Mouse (Mus musculus): ENCODE measurements around the gene Mapk8ip1. TPM values are rescaled to one million over a fixed set of nuclear protein-coding genes. Genes with fewer than 3 reads are reported as not detected.
A peak's percentile ranks its signal among the peaks of the same experiment; 100 is the strongest.

Mapk8ip1 gene
- polyA plus RNA-seq (2012; ENCODE audit: insufficient read depth, low replicate concordance) = 0.20 TPM in 1 of 2 replicates, not detected in the other

DNA sequence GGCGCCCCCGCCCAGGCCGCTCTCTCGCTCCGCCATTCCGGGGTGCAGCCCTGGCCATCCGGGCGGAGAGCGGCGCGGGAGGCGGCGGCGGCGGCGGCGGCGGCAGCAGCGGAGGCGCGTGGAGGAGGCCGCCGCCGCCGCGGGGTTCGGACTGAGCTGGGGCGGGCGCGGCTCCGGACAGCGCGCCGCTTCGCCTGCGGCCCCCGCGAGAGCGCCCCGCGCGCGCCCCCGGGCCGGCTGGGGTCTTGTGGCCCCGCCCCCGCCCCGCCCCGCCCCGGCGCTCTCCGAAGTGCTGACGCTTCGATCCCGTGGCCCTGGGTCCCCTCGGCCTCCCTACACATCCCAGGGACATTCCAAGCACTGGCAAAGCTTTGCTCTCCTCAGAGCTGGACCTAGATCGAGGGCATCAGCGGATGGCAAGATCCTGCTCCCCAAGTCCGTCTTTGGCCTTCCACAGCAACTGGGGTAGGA is at the start of gene Mapk8ip1:
Mapk8ip1 (minus strand) TSS at position 173 of the 471 bp plus-strand sequence.
- Histone ChIP-seq H3K4me1 (peaks cover 25% of the 10 kb centered on the region), H3K36me3 (replicated peaks; ENCODE audit: low read length) (peaks cover 33% of the 10 kb centered on the region), H3K4me3 (replicated peaks) (peak within 1 kb of the TSS; percentile 87), H3K9me3 (peaks cover 11% of the 10 kb centered on the region), H3K27me3 (replicated peaks) (peaks cover 59% of the 10 kb centered on the region)
- TF ChIP-seq GATA1 (IDR thresholded peaks at IDR 0.05; ENCODE audit: borderline replicate concordance, low read length) = no peak
- TF ChIP-seq FLI1 (IDR thresholded peaks at IDR 0.05; ENCODE audit: low read length) = no peak

DNA sequence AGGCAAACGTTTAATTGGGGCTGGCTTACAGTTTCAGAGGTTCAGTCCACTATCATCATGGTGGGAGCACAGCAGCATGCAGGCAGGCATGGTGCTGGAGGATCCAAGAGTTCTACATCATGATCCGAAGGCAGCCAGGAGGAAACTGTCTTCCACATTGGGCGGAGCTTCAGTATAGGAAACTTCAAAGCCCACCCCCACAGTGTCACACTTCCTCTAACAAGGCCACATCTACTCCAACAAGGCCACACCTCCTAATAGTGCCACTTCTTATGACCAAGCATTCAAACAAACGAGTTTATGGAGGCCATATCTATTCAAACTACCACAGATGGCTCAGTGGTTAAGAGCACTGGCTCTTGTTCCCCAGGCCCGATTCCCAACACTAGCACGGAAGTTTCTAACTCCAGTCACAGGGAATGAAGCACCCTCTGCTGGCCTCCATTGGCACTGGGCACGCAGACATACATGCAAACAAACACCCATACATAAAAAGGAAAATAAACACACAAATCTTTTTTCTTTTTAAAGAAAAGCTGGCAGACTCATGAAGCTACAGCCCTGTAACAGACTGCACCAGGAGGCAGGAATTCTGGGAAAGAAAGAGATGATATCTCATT is 46.2 kb upstream of the Mapk8ip1 start:
- Histone ChIP-seq H3K36me3 (replicated peaks; ENCODE audit: low read length) (peaks cover 6% of the 10 kb centered on the region), H3K9me3 (no peaks in the 10 kb centered on the region), H3K27me3 (replicated peaks) (peaks cover 11% of the 10 kb centered on the region), H3K4me1 (peaks cover 63% of the 10 kb centered on the region), H3K4me3 (replicated peaks) (no peak overlapping the region)
- TF ChIP-seq GATA1 (IDR thresholded peaks at IDR 0.05; ENCODE audit: borderline replicate concordance, low read length) = no peak
- no peak for TF ChIP-seq FLI1 (IDR thresholded peaks at IDR 0.05; ENCODE audit: low read length)

DNA sequence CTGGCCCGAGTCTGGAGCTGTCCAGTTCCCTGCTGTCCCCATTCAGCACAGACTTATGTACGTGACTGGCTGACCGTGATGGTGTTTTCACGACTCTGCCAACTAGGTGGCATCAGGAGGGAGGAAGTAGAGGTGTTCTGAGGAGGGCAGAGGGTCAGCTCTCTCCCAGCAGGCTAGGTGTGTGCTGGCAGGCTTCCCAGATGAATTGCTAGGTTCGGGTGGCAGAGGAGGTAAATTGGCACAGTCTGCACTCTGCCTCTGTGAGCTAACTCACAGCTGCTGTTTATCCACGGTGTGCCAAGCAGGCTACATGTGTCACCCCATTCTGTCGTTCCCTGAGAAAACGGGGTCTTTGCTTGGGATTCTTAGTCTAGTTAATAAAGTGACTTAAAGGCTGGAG is 45.6 kb upstream of the Mapk8ip1 start:
- peaks cover 11% of the 10 kb centered on the region for H3K27me3 ChIP-seq (replicated peaks)

DNA sequence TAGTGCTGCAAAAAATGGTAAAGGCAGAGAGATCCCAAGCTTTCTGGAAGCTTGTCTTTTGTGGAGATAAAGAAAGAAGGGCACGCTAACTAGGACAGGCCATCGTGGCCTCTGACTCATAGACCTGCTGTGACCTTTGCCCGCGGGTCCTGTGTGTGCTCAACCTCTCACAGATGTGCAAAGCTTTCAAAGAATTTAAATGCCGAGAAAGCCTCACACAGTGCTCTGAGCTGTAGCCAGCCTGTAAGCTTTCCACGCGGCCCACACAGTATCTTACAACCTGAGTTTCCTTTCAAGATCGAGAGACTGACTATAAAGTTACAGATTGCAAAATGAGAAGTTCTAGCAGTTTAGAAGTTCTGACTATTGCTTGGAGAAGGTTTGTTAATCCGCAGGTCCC is 44.8 kb upstream of the Mapk8ip1 start:
- no peak for TF ChIP-seq GATA1 (IDR thresholded peaks at IDR 0.05; ENCODE audit: borderline replicate concordance, low read length)
- no peak for TF ChIP-seq FLI1 (IDR thresholded peaks at IDR 0.05; ENCODE audit: low read length)
- Histone ChIP-seq H3K36me3 (replicated peaks; ENCODE audit: low read length) (no peaks in the 10 kb centered on the region), H3K27me3 (replicated peaks) (peaks cover 11% of the 10 kb centered on the region), H3K9me3 (no peaks in the 10 kb centered on the region), H3K4me3 (replicated peaks) (no peak overlapping the region), H3K4me1 (peaks cover 59% of the 10 kb centered on the region)

More for the DNA sequence above, 45.6 kb upstream of the Mapk8ip1 start:
- Histone ChIP-seq H3K9me3 (no peaks in the 10 kb centered on the region), H3K36me3 (replicated peaks; ENCODE audit: low read length) (no peaks in the 10 kb centered on the region), H3K4me3 (replicated peaks) (no peak overlapping the region), H3K4me1 (peaks cover 63% of the 10 kb centered on the region)
- TF ChIP-seq FLI1 (IDR thresholded peaks at IDR 0.05; ENCODE audit: low read length) (no peak), GATA1 (IDR thresholded peaks at IDR 0.05; ENCODE audit: borderline replicate concordance, low read length) (no peak)

DNA sequence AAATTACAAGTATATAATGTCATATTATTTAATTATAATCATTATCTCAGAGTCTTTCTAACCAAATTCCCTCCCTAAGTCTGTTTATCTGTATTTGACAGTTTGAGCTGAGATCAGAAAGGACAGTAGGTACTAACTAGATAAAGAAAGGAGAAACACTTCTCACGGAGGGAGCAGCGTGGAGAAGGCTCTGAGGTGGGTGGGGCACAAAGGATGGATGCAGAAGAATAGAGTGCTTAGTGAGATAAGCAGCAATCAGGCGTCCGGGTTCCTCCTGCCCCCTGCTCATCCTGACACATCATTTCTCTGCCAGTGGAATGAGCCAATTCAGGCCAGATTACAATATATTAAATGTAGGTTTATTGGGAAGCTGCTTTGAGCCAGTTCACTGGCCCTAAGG is 43.3 kb upstream of the Mapk8ip1 start:
- TF ChIP-seq FLI1 (IDR thresholded peaks at IDR 0.05; ENCODE audit: low read length) (no peak), GATA1 (IDR thresholded peaks at IDR 0.05; ENCODE audit: borderline replicate concordance, low read length) (no peak)
- Histone ChIP-seq H3K9me3 (no peaks in the 10 kb centered on the region), H3K4me3 (replicated peaks) (peak overlapping the region; percentile 65), H3K27me3 (replicated peaks) (peaks cover 2% of the 10 kb centered on the region), H3K36me3 (replicated peaks; ENCODE audit: low read length) (no peaks in the 10 kb centered on the region), H3K4me1 (peaks cover 57% of the 10 kb centered on the region)

DNA sequence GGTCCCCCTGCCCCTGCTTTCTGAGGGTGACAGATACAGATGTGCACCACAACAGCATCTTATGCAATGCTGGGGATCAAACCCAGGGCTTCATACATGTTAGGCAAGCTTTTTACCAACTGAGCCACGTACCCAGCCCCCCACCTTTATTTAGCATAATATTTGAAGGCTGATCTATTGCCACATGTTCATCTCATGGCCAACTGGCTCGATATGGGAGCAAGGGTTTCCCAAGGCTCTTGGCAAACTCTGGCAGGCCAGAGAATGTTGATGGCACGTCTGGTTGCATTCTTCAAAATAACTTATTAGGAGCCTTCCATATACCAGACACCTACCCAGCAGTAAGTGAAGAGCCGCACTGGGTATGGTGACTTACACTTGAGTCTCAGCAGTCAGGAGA is 42.2 kb upstream of the Mapk8ip1 start:
- Histone ChIP-seq H3K9me3 (no peaks in the 10 kb centered on the region), H3K27me3 (replicated peaks) (no peaks in the 10 kb centered on the region), H3K4me1 (peaks cover 60% of the 10 kb centered on the region), H3K4me3 (replicated peaks) (no peak overlapping the region), H3K36me3 (replicated peaks; ENCODE audit: low read length) (no peaks in the 10 kb centered on the region)
- TF ChIP-seq GATA1 (IDR thresholded peaks at IDR 0.05; ENCODE audit: borderline replicate concordance, low read length) (no peak), FLI1 (IDR thresholded peaks at IDR 0.05; ENCODE audit: low read length) (no peak)

DNA sequence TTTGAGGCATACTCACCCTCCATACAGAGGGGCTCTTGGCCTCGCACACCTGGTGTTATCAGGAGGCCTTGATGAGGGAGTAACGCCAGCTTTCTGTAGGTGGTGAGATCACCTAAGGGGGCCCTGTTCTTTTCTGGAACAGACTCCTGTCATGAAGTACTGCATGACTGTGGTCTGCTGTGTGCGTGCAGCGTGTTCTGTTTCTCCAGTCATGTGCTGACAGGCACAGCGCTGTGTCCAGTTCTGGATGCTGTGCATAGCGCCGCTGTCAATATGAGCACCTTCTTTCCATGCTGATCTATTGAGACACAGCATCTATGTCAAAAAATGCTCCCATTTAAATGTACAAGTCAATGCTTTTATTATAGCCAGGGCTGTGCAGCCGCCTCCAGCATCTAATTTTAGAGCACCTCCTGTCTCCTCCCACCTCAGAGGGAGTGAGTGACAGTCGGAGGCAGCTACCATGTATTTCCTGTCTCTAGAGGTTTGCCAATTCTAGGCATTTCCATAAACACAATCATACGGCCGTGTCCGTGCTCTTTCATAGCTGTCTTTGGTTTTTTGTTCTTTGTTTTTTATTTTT is 41.4 kb upstream of the Mapk8ip1 start:
- Histone ChIP-seq H3K4me3 (replicated peaks) (peak overlapping the region; percentile 59), H3K4me1 (peaks cover 64% of the 10 kb centered on the region), H3K9me3 (no peaks in the 10 kb centered on the region), H3K36me3 (replicated peaks; ENCODE audit: low read length) (no peaks in the 10 kb centered on the region), H3K27me3 (replicated peaks) (no peaks in the 10 kb centered on the region)
- no peak for TF ChIP-seq GATA1 (IDR thresholded peaks at IDR 0.05; ENCODE audit: borderline replicate concordance, low read length)
- TF ChIP-seq FLI1 (IDR thresholded peaks at IDR 0.05; ENCODE audit: low read length) = no peak

DNA sequence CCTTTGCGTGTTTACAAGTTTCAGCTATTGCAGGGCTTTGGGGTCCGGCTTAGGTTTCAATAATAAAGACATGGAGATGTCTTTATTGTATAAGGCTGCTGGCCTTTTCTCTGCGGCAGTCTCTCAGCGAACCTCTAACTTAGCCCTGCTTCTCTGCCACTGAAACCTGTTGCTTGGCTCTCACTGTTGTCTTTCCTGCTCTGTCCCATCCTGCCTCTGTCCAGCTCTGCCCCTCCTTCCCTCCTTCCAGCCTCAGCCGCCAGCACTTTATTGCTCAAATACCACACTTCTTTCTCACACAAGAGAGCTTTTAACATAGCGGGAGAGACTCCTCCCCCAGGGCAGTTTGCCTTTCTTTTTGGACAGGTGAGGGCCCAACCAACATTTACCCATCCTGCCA is 39.4 kb upstream of the Mapk8ip1 start:
- H3K36me3 ChIP-seq (replicated peaks; ENCODE audit: low read length) = no peaks in the 10 kb centered on the region
- H3K9me3 ChIP-seq = 0 out of 2 replicates have a peak, but pooled peaks cover 4% of the 10 kb centered on the region
- no peaks in the 10 kb centered on the region for H3K27me3 ChIP-seq (replicated peaks)
- peaks cover 54% of the 10 kb centered on the region for H3K4me1 ChIP-seq
- TF ChIP-seq GATA1 (IDR thresholded peaks at IDR 0.05; ENCODE audit: borderline replicate concordance, low read length) (no peak), FLI1 (IDR thresholded peaks at IDR 0.05; ENCODE audit: low read length) (no peak)
- no peak overlapping the region for H3K4me3 ChIP-seq (replicated peaks)

DNA sequence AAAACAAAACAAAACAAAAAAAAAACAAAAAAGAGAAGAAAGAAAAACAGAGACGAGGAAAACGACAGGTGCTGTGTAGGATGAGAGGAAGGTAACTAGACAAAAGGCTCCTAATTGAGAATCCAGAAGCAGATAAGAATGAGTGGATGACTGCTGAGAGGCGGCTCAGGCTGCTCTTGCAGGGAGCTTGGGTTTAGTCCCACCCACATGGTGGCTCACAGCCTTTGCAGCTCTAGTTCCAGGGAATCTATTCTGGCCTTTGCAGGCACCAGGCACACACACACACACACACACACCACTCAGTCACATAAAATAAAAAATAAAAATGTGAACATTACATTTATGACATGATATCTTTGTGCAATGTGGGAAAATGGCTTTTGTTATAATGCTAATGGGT is 37.5 kb upstream of the Mapk8ip1 start:
- no peaks in the 10 kb centered on the region for H3K27me3 ChIP-seq (replicated peaks)
- no peak overlapping the region for H3K4me3 ChIP-seq (replicated peaks)
- peaks cover 48% of the 10 kb centered on the region for H3K4me1 ChIP-seq
- no peaks in the 10 kb centered on the region for H3K36me3 ChIP-seq (replicated peaks; ENCODE audit: low read length)
- no peak for TF ChIP-seq FLI1 (IDR thresholded peaks at IDR 0.05; ENCODE audit: low read length)
- no peak for TF ChIP-seq GATA1 (IDR thresholded peaks at IDR 0.05; ENCODE audit: borderline replicate concordance, low read length)
- H3K9me3 ChIP-seq = 0 out of 2 replicates have a peak, but pooled peaks cover 4% of the 10 kb centered on the region

DNA sequence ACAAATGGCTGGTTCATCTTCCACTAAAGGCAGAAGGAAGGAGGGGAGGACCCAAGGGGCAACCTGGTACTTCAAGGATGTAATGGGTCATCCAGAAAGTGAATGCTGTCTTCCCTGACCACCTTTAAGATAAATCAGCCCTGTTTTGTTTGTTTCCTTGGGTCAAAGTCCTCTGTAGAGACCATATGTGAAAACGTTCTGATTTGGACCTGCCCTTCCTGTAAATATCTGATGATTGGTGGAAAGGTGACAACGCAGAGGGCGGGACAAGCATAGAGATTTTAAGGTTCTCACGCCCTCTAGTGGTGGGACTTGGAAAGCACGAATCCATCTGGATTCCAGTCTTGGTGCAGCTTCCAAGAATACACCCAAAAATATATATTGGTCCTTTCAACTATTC is 36.8 kb upstream of the Mapk8ip1 start:
- peak overlapping the region; percentile 60 for H3K4me3 ChIP-seq (replicated peaks)

More for the DNA sequence above, 36.8 kb upstream of the Mapk8ip1 start:
- Histone ChIP-seq H3K9me3 (0 out of 2 replicates have a peak, but pooled peaks cover 4% of the 10 kb centered on the region), H3K27me3 (replicated peaks) (no peaks in the 10 kb centered on the region), H3K4me1 (peaks cover 46% of the 10 kb centered on the region), H3K36me3 (replicated peaks; ENCODE audit: low read length) (no peaks in the 10 kb centered on the region)
- TF ChIP-seq FLI1 (IDR thresholded peaks at IDR 0.05; ENCODE audit: low read length) = no peak
- TF ChIP-seq GATA1 (IDR thresholded peaks at IDR 0.05; ENCODE audit: borderline replicate concordance, low read length) = no peak
